Mouse (Mus musculus): ENCODE measurements at regions not wholly inside any gene's neighbourhood (a gene's known extent, or its start where the extent isn't known, plus 50 kb on each side); places are given as distances from the start of the nearest gene placed in this dataset.

DNA sequence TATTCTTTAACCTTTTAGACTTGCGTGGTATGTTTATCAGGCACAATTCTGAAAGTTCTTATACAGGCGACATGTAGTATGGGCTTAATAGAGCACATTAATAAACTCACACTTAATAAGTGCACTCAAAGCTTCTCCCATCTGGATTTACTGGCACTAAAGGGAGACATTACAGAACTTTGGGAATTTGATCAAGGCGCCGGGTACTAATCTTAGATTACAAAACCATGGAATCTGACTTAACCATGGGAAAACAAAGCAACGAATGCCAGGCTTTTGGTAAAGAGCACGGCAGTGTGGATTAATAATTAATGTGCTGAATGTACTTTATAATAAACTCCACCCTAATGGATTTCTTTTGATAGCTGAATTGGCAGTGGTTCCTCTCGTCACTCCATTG lies 196.5 kb upstream of the Pkn2 start:
- Histone ChIP-seq H3K4me1 (ENCODE audit: control insufficient read depth, insufficient read depth, low read length) (no peaks in the 10 kb centered on the region), H3K27me3 (ENCODE audit: control insufficient read depth, insufficient read depth, low read length) (no peaks in the 10 kb centered on the region), H3K36me3 (ENCODE audit: control insufficient read depth, insufficient read depth, low read length) (no peaks in the 10 kb centered on the region), H3K4me3 (ENCODE audit: low read depth, low read length) (no peak overlapping the region), H3K4me2 (ENCODE audit: low read depth) (no peak overlapping the region), H3K27ac (ENCODE audit: low read depth, low read length) (no peak overlapping the region), H3K9ac (ENCODE audit: low read length) (no peak overlapping the region), H3K9me3 (ENCODE audit: control insufficient read depth, low read length) (no peaks in the 10 kb centered on the region)
- DNase-seq (ENCODE audit: low spot score) (no peak), ATAC-seq (ENCODE audit: insufficient read depth, low FRiP score, low TSS enrichment) (no peak)
- WGBS: 89% methylated on average over 7 of the region's 7 CpGs

DNA sequence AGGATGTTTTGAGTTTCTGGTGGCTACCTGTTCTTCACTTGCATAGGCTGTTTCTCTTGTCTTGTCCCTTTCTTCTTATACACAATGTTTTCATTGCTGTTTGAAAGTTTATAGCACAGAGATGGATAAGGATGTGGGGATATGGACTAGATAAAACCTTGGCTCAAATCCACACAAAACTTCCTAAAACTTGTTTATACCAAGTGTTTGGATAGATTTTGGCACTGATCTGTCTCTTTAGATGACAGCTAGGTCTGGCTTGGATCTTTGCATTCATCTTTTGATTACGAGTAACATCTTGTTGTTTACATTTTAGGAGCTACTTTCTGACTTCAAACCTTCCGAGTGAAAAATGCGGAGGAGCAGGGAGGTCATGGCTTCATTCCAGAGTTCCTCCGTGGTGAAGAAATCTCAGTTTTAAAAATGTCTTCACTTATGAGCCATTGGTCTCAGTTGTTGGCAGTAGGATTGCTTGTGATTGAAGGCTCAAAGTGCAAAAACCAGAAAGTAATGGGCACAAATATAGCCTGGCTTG lies 190.1 kb upstream of the Pkn2 start:
- Histone ChIP-seq H3K4me2 (ENCODE audit: low read depth) (no peak overlapping the region), H3K9me3 (ENCODE audit: control insufficient read depth, low read length) (no peaks in the 10 kb centered on the region), H3K9ac (ENCODE audit: low read length) (no peak overlapping the region), H3K27me3 (ENCODE audit: control insufficient read depth, insufficient read depth, low read length) (no peaks in the 10 kb centered on the region), H3K27ac (ENCODE audit: low read depth, low read length) (no peak overlapping the region), H3K4me3 (ENCODE audit: low read depth, low read length) (no peak overlapping the region), H3K36me3 (ENCODE audit: control insufficient read depth, insufficient read depth, low read length) (no peaks in the 10 kb centered on the region), H3K4me1 (ENCODE audit: control insufficient read depth, insufficient read depth, low read length) (no peaks in the 10 kb centered on the region)
- 83% methylated on average over 4 of the region's 4 CpGs for WGBS
- no peak for DNase-seq (ENCODE audit: low spot score)
- ATAC-seq (ENCODE audit: insufficient read depth, low FRiP score, low TSS enrichment): no peak

DNA sequence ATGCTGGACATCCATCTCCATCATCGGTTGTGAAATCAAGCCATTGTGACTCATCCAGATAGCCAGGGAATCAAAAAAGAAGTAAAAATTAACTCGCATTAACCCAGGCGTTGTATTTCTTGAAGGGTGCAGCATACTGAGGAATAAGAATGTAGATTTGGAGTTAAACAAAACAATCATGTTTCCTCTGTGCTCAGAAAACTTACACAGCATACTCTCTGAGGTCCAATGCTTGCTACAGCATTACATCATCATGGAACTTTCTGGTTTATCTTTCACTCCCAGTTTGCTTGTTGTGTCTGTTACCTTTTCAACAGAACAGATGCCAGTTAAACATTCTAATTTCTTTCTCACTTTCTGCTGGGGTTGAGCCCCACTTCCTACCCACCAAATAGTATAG lies 173.1 kb upstream of the Pkn2 start:
- no peak for ATAC-seq (ENCODE audit: insufficient read depth, low FRiP score, low TSS enrichment)
- Histone ChIP-seq H3K36me3 (ENCODE audit: control insufficient read depth, insufficient read depth, low read length) (no peaks in the 10 kb centered on the region), H3K4me1 (ENCODE audit: control insufficient read depth, insufficient read depth, low read length) (no peaks in the 10 kb centered on the region), H3K27me3 (ENCODE audit: control insufficient read depth, insufficient read depth, low read length) (no peaks in the 10 kb centered on the region), H3K9me3 (ENCODE audit: control insufficient read depth, low read length) (no peaks in the 10 kb centered on the region), H3K4me3 (ENCODE audit: low read depth, low read length) (no peak overlapping the region), H3K9ac (ENCODE audit: low read length) (no peak overlapping the region), H3K27ac (ENCODE audit: low read depth, low read length) (no peak overlapping the region), H3K4me2 (ENCODE audit: low read depth) (no peak overlapping the region)
- DNase-seq (ENCODE audit: low spot score): no peak
- 89% methylated on average over 3 of the region's 3 CpGs for WGBS

DNA sequence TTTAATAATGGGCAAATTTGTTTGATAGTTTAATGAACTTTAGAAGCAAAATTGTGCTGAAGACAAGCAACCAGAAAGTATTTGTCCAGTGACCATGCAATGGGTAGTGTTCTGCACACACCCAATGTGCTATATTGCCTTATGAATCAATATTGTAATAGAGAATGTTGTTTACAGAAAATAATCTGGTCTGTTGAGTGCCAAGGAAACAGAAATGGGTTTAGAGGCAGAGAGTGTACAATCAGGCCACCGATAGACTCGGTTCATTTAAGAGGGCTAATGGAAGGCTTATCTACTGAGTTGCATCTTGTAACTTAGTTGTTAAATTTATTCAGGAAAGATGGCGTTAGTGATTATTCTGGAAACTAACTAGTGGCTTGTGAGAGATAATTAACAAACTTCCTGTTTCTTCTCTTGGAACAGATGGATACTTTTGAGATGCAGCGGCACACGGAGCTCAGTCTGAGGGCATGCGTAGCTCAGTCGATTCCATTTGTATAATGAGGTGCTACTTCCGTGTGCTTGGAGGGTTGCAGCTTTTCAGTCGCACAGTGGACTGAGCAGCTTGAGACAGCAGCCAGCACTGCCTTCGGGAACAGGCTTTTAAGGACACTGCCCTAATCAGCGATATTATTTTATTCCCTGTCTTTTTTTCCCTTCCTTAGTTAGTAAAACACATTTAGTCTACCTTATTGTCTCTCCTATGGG lies 171.6 kb upstream of the Pkn2 start:
- no peak for ATAC-seq (ENCODE audit: insufficient read depth, low FRiP score, low TSS enrichment)
- H3K27me3 ChIP-seq (ENCODE audit: control insufficient read depth, insufficient read depth, low read length): no peaks in the 10 kb centered on the region
- H3K36me3 ChIP-seq (ENCODE audit: control insufficient read depth, insufficient read depth, low read length): no peaks in the 10 kb centered on the region
- no peaks in the 10 kb centered on the region for H3K4me1 ChIP-seq (ENCODE audit: control insufficient read depth, insufficient read depth, low read length)
- 89% methylated on average over 11 of the region's 11 CpGs for WGBS
- no peak for DNase-seq (ENCODE audit: low spot score)
- H3K4me3 ChIP-seq (ENCODE audit: low read depth, low read length): no peak overlapping the region
- no peaks in the 10 kb centered on the region for H3K9me3 ChIP-seq (ENCODE audit: control insufficient read depth, low read length)
- no peak overlapping the region for H3K4me2 ChIP-seq (ENCODE audit: low read depth)
- no peak overlapping the region for H3K9ac ChIP-seq (ENCODE audit: low read length)
- no peak overlapping the region for H3K27ac ChIP-seq (ENCODE audit: low read depth, low read length)

DNA sequence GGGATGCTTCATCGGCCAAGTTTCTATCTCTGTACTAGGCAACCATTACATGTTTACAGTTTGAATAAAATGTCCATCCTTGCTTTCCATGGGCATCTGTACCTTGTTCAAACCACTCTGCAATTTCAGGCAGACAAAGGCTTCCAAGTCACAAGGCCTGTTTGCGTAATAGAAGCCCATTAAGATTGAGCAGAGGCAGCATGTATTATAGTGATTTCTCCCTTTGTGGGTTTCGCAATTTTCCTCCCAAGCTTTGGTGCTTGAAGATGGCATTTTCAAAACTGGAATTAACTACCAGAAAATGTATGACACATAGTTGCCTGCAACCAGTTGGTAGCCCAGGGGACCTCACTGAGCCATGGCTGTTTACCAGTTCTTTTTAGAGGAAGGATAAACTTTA lies 158.9 kb upstream of the Pkn2 start:
- ATAC-seq (ENCODE audit: insufficient read depth, low FRiP score, low TSS enrichment) (no peak), DNase-seq (ENCODE audit: low spot score) (no peak)
- Histone ChIP-seq H3K27me3 (ENCODE audit: control insufficient read depth, insufficient read depth, low read length) (no peaks in the 10 kb centered on the region), H3K9me3 (ENCODE audit: control insufficient read depth, low read length) (no peaks in the 10 kb centered on the region), H3K4me2 (ENCODE audit: low read depth) (no peak overlapping the region), H3K4me1 (ENCODE audit: control insufficient read depth, insufficient read depth, low read length) (no peaks in the 10 kb centered on the region), H3K4me3 (ENCODE audit: low read depth, low read length) (no peak overlapping the region), H3K36me3 (ENCODE audit: control insufficient read depth, insufficient read depth, low read length) (no peaks in the 10 kb centered on the region), H3K9ac (ENCODE audit: low read length) (no peak overlapping the region), H3K27ac (ENCODE audit: low read depth, low read length) (no peak overlapping the region)
- 88% methylated on average over 3 of the region's 3 CpGs for WGBS

DNA sequence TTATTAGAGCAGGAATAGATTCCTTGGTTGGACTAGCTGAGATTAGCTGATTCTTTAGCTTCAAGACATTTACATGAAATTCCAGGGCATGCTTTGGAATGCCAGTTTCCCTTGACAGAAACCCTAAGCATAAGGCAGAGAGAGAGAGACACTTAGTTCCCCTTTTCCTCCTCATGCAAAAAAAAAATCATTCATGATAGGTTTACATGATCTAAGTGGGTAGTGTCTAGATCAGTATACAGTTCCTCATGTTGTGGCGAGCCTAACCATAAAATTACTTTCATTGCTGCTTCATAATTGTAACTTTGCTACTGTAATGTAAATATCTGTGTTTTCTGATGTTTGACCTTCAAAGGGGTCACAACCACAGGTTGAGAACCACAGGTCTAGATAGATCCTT lies 154.3 kb upstream of the Pkn2 start:
- DNase-seq (ENCODE audit: low spot score) (no peak), ATAC-seq (ENCODE audit: insufficient read depth, low FRiP score, low TSS enrichment) (no peak)
- Histone ChIP-seq H3K9me3 (ENCODE audit: control insufficient read depth, low read length) (no peaks in the 10 kb centered on the region), H3K27ac (ENCODE audit: low read depth, low read length) (no peak overlapping the region), H3K4me3 (ENCODE audit: low read depth, low read length) (no peak overlapping the region), H3K4me2 (ENCODE audit: low read depth) (no peak overlapping the region), H3K36me3 (ENCODE audit: control insufficient read depth, insufficient read depth, low read length) (no peaks in the 10 kb centered on the region), H3K9ac (ENCODE audit: low read length) (no peak overlapping the region), H3K4me1 (ENCODE audit: control insufficient read depth, insufficient read depth, low read length) (no peaks in the 10 kb centered on the region), H3K27me3 (ENCODE audit: control insufficient read depth, insufficient read depth, low read length) (no peaks in the 10 kb centered on the region)
- WGBS: 95% methylated on average over 1 of the region's 1 CpGs

DNA sequence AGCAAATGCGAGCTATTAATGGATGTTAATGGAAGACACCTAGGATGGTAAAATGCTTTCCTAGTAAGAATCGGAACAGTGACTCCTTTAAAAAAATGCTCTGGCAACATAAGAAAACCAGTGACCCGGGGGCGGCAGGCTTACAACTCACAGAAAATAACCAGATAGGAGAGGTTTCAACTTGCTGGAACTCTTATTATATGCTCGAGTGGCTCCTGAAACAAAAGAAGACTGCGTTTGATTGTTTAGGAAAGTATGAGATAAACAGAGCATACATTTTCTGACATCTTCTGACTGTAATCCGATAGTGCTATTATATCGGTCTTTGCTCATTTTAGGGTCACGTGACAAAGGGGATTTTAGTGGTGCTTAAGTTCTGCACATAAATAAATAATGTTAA lies 152.8 kb upstream of the Pkn2 start:
- WGBS: 88% methylated on average over 9 of the region's 9 CpGs
- Histone ChIP-seq H3K4me3 (ENCODE audit: low read depth, low read length) (no peak overlapping the region), H3K4me1 (ENCODE audit: control insufficient read depth, insufficient read depth, low read length) (no peaks in the 10 kb centered on the region), H3K9ac (ENCODE audit: low read length) (no peak overlapping the region), H3K4me2 (ENCODE audit: low read depth) (no peak overlapping the region), H3K27me3 (ENCODE audit: control insufficient read depth, insufficient read depth, low read length) (no peaks in the 10 kb centered on the region), H3K9me3 (ENCODE audit: control insufficient read depth, low read length) (no peaks in the 10 kb centered on the region), H3K36me3 (ENCODE audit: control insufficient read depth, insufficient read depth, low read length) (no peaks in the 10 kb centered on the region), H3K27ac (ENCODE audit: low read depth, low read length) (no peak overlapping the region)
- DNase-seq (ENCODE audit: low spot score): no peak
- no peak for ATAC-seq (ENCODE audit: insufficient read depth, low FRiP score, low TSS enrichment)

DNA sequence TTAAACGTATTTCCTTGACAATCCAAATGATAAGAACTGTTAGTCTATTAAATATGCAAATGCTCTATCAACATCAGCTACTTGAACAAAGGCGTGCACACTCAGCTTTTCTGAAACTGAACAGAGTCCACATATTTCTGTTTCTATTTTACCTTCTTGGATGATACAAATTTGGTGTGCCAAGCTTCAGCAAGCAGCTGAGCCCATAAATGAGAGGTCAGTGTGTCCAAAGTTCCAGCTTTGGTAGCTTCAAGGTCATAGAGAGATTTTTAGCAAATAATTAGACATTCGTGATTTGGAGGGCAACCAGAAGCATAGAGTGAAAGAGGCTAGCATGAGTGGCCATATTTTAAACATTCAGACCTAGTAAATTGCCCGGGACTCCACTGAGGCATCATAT lies 140.7 kb upstream of the Pkn2 start:
- H3K4me2 ChIP-seq (ENCODE audit: low read depth): no peak overlapping the region
- no peak for ATAC-seq (ENCODE audit: insufficient read depth, low FRiP score, low TSS enrichment)
- no peaks in the 10 kb centered on the region for H3K4me1 ChIP-seq (ENCODE audit: control insufficient read depth, insufficient read depth, low read length)
- no peaks in the 10 kb centered on the region for H3K27me3 ChIP-seq (ENCODE audit: control insufficient read depth, insufficient read depth, low read length)
- 84% methylated on average over 4 of the region's 4 CpGs for WGBS
- H3K9me3 ChIP-seq (ENCODE audit: control insufficient read depth, low read length): no peaks in the 10 kb centered on the region
- H3K4me3 ChIP-seq (ENCODE audit: low read depth, low read length): no peak overlapping the region
- H3K36me3 ChIP-seq (ENCODE audit: control insufficient read depth, insufficient read depth, low read length): no peaks in the 10 kb centered on the region
- no peak for DNase-seq (ENCODE audit: low spot score)
- H3K9ac ChIP-seq (ENCODE audit: low read length): no peak overlapping the region
- H3K27ac ChIP-seq (ENCODE audit: low read depth, low read length): no peak overlapping the region

DNA sequence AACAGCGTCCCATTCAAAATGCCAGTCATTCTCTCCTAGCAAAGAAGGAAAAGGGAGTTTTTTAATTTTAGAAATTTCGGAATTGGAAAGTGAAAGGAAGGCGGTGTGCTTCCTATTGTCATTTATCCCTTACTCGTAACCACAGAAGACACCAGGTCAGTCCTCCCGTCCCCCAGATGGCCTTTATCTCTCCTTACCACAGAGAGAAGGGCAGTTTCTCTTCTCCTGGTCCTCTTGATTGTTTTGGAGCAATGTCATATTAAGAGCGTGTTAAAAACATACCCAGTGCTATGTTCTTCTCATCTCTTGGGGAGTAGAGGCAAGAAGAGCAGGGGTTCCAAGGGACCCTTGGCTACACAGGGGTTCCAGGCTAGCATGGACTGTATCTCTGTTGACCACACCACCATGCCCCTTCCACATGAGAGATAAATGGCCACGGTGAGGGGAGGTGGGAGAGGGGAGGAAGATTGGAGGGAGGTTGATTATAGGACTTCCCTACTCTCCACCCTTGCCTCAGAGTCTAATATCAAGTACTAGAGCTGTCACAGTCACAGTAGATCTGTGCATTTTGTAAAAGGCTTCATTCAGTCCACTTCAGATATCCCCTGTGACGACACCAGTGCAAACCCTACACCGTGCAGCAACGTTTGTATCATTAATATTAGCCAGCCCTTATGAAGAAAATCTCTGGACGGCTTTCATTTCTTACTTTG lies 139.5 kb upstream of the Pkn2 start:
- H3K27ac ChIP-seq (ENCODE audit: low read depth, low read length): no peak overlapping the region
- H3K36me3 ChIP-seq (ENCODE audit: control insufficient read depth, insufficient read depth, low read length): no peaks in the 10 kb centered on the region
- WGBS: 82% methylated on average over 11 of the region's 11 CpGs
- no peak overlapping the region for H3K4me3 ChIP-seq (ENCODE audit: low read depth, low read length)
- no peaks in the 10 kb centered on the region for H3K9me3 ChIP-seq (ENCODE audit: control insufficient read depth, low read length)
- ATAC-seq (ENCODE audit: insufficient read depth, low FRiP score, low TSS enrichment): no peak
- H3K9ac ChIP-seq (ENCODE audit: low read length): no peak overlapping the region
- no peak for DNase-seq (ENCODE audit: low spot score)
- H3K4me1 ChIP-seq (ENCODE audit: control insufficient read depth, insufficient read depth, low read length): no peaks in the 10 kb centered on the region
- no peaks in the 10 kb centered on the region for H3K27me3 ChIP-seq (ENCODE audit: control insufficient read depth, insufficient read depth, low read length)
- no peak overlapping the region for H3K4me2 ChIP-seq (ENCODE audit: low read depth)
